Mouse (Mus musculus): Measurements from ENCODE around the gene Iars2. TPM values are rescaled to one million over a fixed set of nuclear protein-coding genes. Genes with fewer than 3 reads are reported as not detected.
A peak's percentile ranks its signal among the peaks of the same experiment; 100 is the strongest.
"Not testable (repeated sequence)": the region's sequence is repeated elsewhere in the genome, so short reads cannot be mapped to it uniquely, and the experiment has no call there.

Gene Iars2
- polyA plus RNA-seq, 1 experiment, result not detected

GRCm38 (mm10) chr1:185336535-185336934 is 7.3 kb upstream of the Iars2 start:
- no peak for TF ChIP-seq CTCF (IDR thresholded peaks at IDR 0.05; ENCODE audit: insufficient read depth, low read depth, low read length)
- Histone ChIP-seq H3K27ac (ENCODE audit: insufficient read depth, low read depth, low read length) (no peak overlapping the region), H3K4me3 (ENCODE audit: insufficient read depth, low read depth, low read length) (no peak overlapping the region), H3K4me1 (ENCODE audit: control insufficient read depth, insufficient read depth, low read length) (peaks cover 3% of the 10 kb centered on the region)
- WGBS, result 38% methylated on average over 3 of the region's 3 CpGs

- H3K27ac ChIP-seq (ENCODE audit: insufficient read depth, low read depth, low read length), result no peak overlapping the region
- H3K4me3 ChIP-seq (ENCODE audit: insufficient read depth, low read depth, low read length), result no peak overlapping the region
- TF ChIP-seq CTCF (IDR thresholded peaks at IDR 0.05; ENCODE audit: insufficient read depth, low read depth, low read length), result no peak
- TF ChIP-seq POLR2A (IDR thresholded peaks at IDR 0.05; ENCODE audit: insufficient read depth, low read depth, low read length), result no peak
- H3K4me1 ChIP-seq (ENCODE audit: control insufficient read depth, insufficient read depth, low read length), result peaks cover 3% of the 10 kb centered on the region
- 69% methylated on average over 6 of the region's 6 CpGs for WGBS
These were observed 6.1 kb upstream of the Iars2 start for GRCm38 (mm10) chr1:185335231-185335765.

GRCm38 (mm10) chr1:185334136-185334535 is 4.9 kb upstream of the Iars2 start:
- 72% methylated on average over 4 of the region's 4 CpGs for WGBS
- no peak for TF ChIP-seq CTCF (IDR thresholded peaks at IDR 0.05; ENCODE audit: insufficient read depth, low read depth, low read length)
- no peak for TF ChIP-seq POLR2A (IDR thresholded peaks at IDR 0.05; ENCODE audit: insufficient read depth, low read depth, low read length)
- H3K4me3 ChIP-seq (ENCODE audit: insufficient read depth, low read depth, low read length), result no peak overlapping the region

GRCm38 (mm10) chr1:185333651-185334050 is 4.5 kb upstream of the Iars2 start:
- TF ChIP-seq POLR2A (IDR thresholded peaks at IDR 0.05; ENCODE audit: insufficient read depth, low read depth, low read length) (no peak), CTCF (IDR thresholded peaks at IDR 0.05; ENCODE audit: insufficient read depth, low read depth, low read length) (no peak)
- H3K4me1 ChIP-seq (ENCODE audit: control insufficient read depth, insufficient read depth, low read length), result peaks cover 3% of the 10 kb centered on the region
- no peak overlapping the region for H3K4me3 ChIP-seq (ENCODE audit: insufficient read depth, low read depth, low read length)
- no peak overlapping the region for H3K27ac ChIP-seq (ENCODE audit: insufficient read depth, low read depth, low read length)
- 84% methylated on average over 5 of the region's 5 CpGs for WGBS

More at GRCm38 (mm10) chr1:185334136-185334535, 4.9 kb upstream of the Iars2 start:
- peaks cover 3% of the 10 kb centered on the region for H3K4me1 ChIP-seq (ENCODE audit: control insufficient read depth, insufficient read depth, low read length)
- no peak overlapping the region for H3K27ac ChIP-seq (ENCODE audit: insufficient read depth, low read depth, low read length)

- under 1% methylated on average over 32 of the region's 32 CpGs for WGBS
- Histone ChIP-seq H3K4me3 (ENCODE audit: insufficient read depth, low read depth, low read length) (peak within 1 kb of the TSS; percentile 93), H3K27ac (ENCODE audit: insufficient read depth, low read depth, low read length) (peak within 1 kb of the TSS; percentile 71), H3K4me1 (ENCODE audit: control insufficient read depth, insufficient read depth, low read length) (peaks cover 5% of the 10 kb centered on the region)
- TF ChIP-seq CTCF (IDR thresholded peaks at IDR 0.05; ENCODE audit: insufficient read depth, low read depth, low read length) (no peak), POLR2A (IDR thresholded peaks at IDR 0.05; ENCODE audit: insufficient read depth, low read depth, low read length) (peak; percentile 74)
These were observed 2.8 kb upstream of the Iars2 start, which contains the start of gene Bpnt1 for GRCm38 (mm10) chr1:185331983-185332430. Gene Bpnt1, plus strand, starts transcription at chr1:185332149.

- Histone ChIP-seq H3K4me1 (ENCODE audit: control insufficient read depth, insufficient read depth, low read length) (peaks cover 5% of the 10 kb centered on the region), H3K27ac (ENCODE audit: insufficient read depth, low read depth, low read length) (no peak overlapping the region), H3K4me3 (ENCODE audit: insufficient read depth, low read depth, low read length) (no peak overlapping the region)
- 46% methylated on average over 5 of the region's 5 CpGs for WGBS
- TF ChIP-seq CTCF (IDR thresholded peaks at IDR 0.05; ENCODE audit: insufficient read depth, low read depth, low read length), result no peak
- no peak for TF ChIP-seq POLR2A (IDR thresholded peaks at IDR 0.05; ENCODE audit: insufficient read depth, low read depth, low read length)
These were observed 2.2 kb upstream of the Iars2 start for GRCm38 (mm10) chr1:185331364-185331763.

GRCm38 (mm10) chr1:185329851-185330250 is 655 bp upstream of the Iars2 start:
- H3K4me3 ChIP-seq (ENCODE audit: insufficient read depth, low read depth, low read length), result no peak overlapping the region
- TF ChIP-seq CTCF (IDR thresholded peaks at IDR 0.05; ENCODE audit: insufficient read depth, low read depth, low read length) (no peak), POLR2A (IDR thresholded peaks at IDR 0.05; ENCODE audit: insufficient read depth, low read depth, low read length) (no peak)
- 94% methylated on average over 8 of the region's 8 CpGs for WGBS
- H3K27ac ChIP-seq (ENCODE audit: insufficient read depth, low read depth, low read length), result no peak overlapping the region
- H3K4me1 ChIP-seq (ENCODE audit: control insufficient read depth, insufficient read depth, low read length), result peaks cover 5% of the 10 kb centered on the region

- not testable (repeated sequence) for H3K4me3 ChIP-seq (ENCODE audit: insufficient read depth, low read depth, low read length)
These were observed 1.3 kb downstream of the Iars2 start for GRCm38 (mm10) chr1:185327754-185328345.

GRCm38 (mm10) chr1:185315846-185316568 is 13.2 kb downstream of the Iars2 start:
- Histone ChIP-seq H3K4me1 (ENCODE audit: control insufficient read depth, insufficient read depth, low read length) (no peaks in the 10 kb centered on the region), H3K27ac (ENCODE audit: insufficient read depth, low read depth, low read length) (no peak overlapping the region)
- WGBS, result 92% methylated on average over 16 of the region's 16 CpGs

More at GRCm38 (mm10) chr1:185327754-185328345, 1.3 kb downstream of the Iars2 start:
- H3K4me1 ChIP-seq (ENCODE audit: control insufficient read depth, insufficient read depth, low read length); H3K27ac ChIP-seq (ENCODE audit: insufficient read depth, low read depth, low read length): not testable (repeated sequence)
- 52% methylated on average over 3 of the region's 3 CpGs for WGBS

More at GRCm38 (mm10) chr1:185315846-185316568, 13.2 kb downstream of the Iars2 start:
- no peak overlapping the region for H3K4me3 ChIP-seq (ENCODE audit: insufficient read depth, low read depth, low read length)
- TF ChIP-seq POLR2A (IDR thresholded peaks at IDR 0.05; ENCODE audit: insufficient read depth, low read depth, low read length), result no peak
- TF ChIP-seq CTCF (IDR thresholded peaks at IDR 0.05; ENCODE audit: insufficient read depth, low read depth, low read length), result no peak
